Mouse (Mus musculus): ENCODE results near the gene Olfr1501. TPM values are rescaled to one million over a fixed set of nuclear protein-coding genes. Genes with fewer than 3 reads are reported as not detected.
"Not testable (repeated sequence)": the region's sequence is repeated elsewhere in the genome, so short reads cannot be mapped to it uniquely, and the experiment has no call there.

Gene Olfr1501
- polyA plus RNA-seq, 1 experiment, result not detected

GRCm38 (mm10) chr19:13812823-13813222 lies 37.7 kb downstream of the Olfr1501 start:
- TF ChIP-seq CTCF (IDR thresholded peaks at IDR 0.05; ENCODE audit: extremely low read depth, insufficient read length, insufficient replicate concordance, low read depth, low read length) (no peak), POLR2A (IDR thresholded peaks at IDR 0.05; ENCODE audit: low read depth, low read length) (no peak)
- Histone ChIP-seq H3K27me3 (ENCODE audit: control insufficient read depth, insufficient read depth, low read length) (no peaks in the 10 kb centered on the region), H3K4me3 (ENCODE audit: low read depth, low read length) (no peak overlapping the region), H3K27ac (ENCODE audit: insufficient read depth, low read depth, low read length) (no peak overlapping the region), H3K4me1 (ENCODE audit: control insufficient read depth, insufficient read depth, insufficient read length, low read length) (no peaks in the 10 kb centered on the region), H3K36me3 (ENCODE audit: control insufficient read depth, insufficient read depth, low read length) (no peaks in the 10 kb centered on the region)
- 52% methylated on average over 2 of the region's 2 CpGs for WGBS

GRCm38 (mm10) chr19:13805486-13805885 lies 45.0 kb downstream of the Olfr1501 start:
- not testable (repeated sequence) for H3K36me3 ChIP-seq (ENCODE audit: control insufficient read depth, insufficient read depth, low read length); H3K27ac ChIP-seq (ENCODE audit: insufficient read depth, low read depth, low read length); H3K27me3 ChIP-seq (ENCODE audit: control insufficient read depth, insufficient read depth, low read length); H3K4me1 ChIP-seq (ENCODE audit: control insufficient read depth, insufficient read depth, insufficient read length, low read length); H3K4me3 ChIP-seq (ENCODE audit: low read depth, low read length)
- 55% methylated on average over 1 of the region's 1 CpGs for WGBS

- H3K4me3 ChIP-seq (ENCODE audit: low read depth, low read length), result no peak within 1 kb of the TSS
- no peak for TF ChIP-seq POLR2A (IDR thresholded peaks at IDR 0.05; ENCODE audit: low read depth, low read length)
- no peak for TF ChIP-seq CTCF (IDR thresholded peaks at IDR 0.05; ENCODE audit: extremely low read depth, insufficient read length, insufficient replicate concordance, low read depth, low read length)
These were observed 52.4 kb downstream of the Olfr1501 start, which contains the start of gene Olfr1497 for GRCm38 (mm10) chr19:13798102-13798501. TSS of gene Olfr1497 (minus strand) at chr19:13798202.

More at GRCm38 (mm10) chr19:13798102-13798501, 52.4 kb downstream of the Olfr1501 start, which contains the start of gene Olfr1497:
- no peaks in the 10 kb centered on the region for H3K4me1 ChIP-seq (ENCODE audit: control insufficient read depth, insufficient read depth, insufficient read length, low read length)
- no peaks in the 10 kb centered on the region for H3K36me3 ChIP-seq (ENCODE audit: control insufficient read depth, insufficient read depth, low read length)
- no peaks in the 10 kb centered on the region for H3K27me3 ChIP-seq (ENCODE audit: control insufficient read depth, insufficient read depth, low read length)
- H3K27ac ChIP-seq (ENCODE audit: insufficient read depth, low read depth, low read length), result no peak within 1 kb of the TSS

Other genes with a start within 250 kb of the Olfr1501 start
- not detected in 2 replicates for gene Olfr1487, start 233.3 kb downstream of the Olfr1501 start, polyA plus RNA-seq (2012; rRNA removed)
- not detected in 2 replicates for gene Olfr1489, start 219.1 kb downstream of the Olfr1501 start, polyA plus RNA-seq (2012; rRNA removed)
- not detected in 2 replicates for gene Olfr1490, start 199.6 kb downstream of the Olfr1501 start, polyA plus RNA-seq (2012; rRNA removed)
- not detected in 2 replicates for gene Olfr1491, start 153.4 kb downstream of the Olfr1501 start, polyA plus RNA-seq (2012; rRNA removed)
- not detected in 2 replicates for gene Olfr1493-ps1, start 127.4 kb downstream of the Olfr1501 start, polyA plus RNA-seq (2012; rRNA removed)
- not detected in 2 replicates for gene Olfr1494, start 111.0 kb downstream of the Olfr1501 start, polyA plus RNA-seq (2012; rRNA removed)
- gene Olfr1495, start 86.1 kb downstream of the Olfr1501 start, polyA plus RNA-seq (2012; rRNA removed), result not detected in 2 replicates
- not detected in 2 replicates for gene Olfr1496, start 72.8 kb downstream of the Olfr1501 start, polyA plus RNA-seq (2012; rRNA removed)
- gene Olfr1497, start 52.5 kb downstream of the Olfr1501 start, polyA plus RNA-seq (2012; rRNA removed), result not detected in 2 replicates
- gene Olfr1499, start 31.2 kb downstream of the Olfr1501 start, polyA plus RNA-seq (2012; rRNA removed), result not detected in 2 replicates
- not detected in 2 replicates for gene Olfr1500, start 20.2 kb downstream of the Olfr1501 start, polyA plus RNA-seq (2012; rRNA removed)
- not detected in 2 replicates for gene Olfr1502, start 11.1 kb upstream of the Olfr1501 start, polyA plus RNA-seq (2012; rRNA removed)
- gene Olfr1504, start 47.2 kb upstream of the Olfr1501 start, polyA plus RNA-seq (2012; rRNA removed), result not detected in 2 replicates
- gene Olfr1505, start 62.8 kb upstream of the Olfr1501 start, polyA plus RNA-seq (2012; rRNA removed), result not detected in 2 replicates